Mouse (Mus musculus) skeletal muscle tissue, adult 2 months (tissue): ENCODE results near the gene Phactr4.

ENCODE experiments used
- DNase-seq: peaks from one replicate; pipeline ENCODE4 v3.0.0-alpha.2; 2012; ENCODE audit warnings: low read depth, low spot score

Gene Phactr4

GRCm38 (mm10) chr4:132411322-132412094, 10.8 kb downstream of the Phactr4 start:
- peak; percentile 38 for DNase-seq

DNA sequence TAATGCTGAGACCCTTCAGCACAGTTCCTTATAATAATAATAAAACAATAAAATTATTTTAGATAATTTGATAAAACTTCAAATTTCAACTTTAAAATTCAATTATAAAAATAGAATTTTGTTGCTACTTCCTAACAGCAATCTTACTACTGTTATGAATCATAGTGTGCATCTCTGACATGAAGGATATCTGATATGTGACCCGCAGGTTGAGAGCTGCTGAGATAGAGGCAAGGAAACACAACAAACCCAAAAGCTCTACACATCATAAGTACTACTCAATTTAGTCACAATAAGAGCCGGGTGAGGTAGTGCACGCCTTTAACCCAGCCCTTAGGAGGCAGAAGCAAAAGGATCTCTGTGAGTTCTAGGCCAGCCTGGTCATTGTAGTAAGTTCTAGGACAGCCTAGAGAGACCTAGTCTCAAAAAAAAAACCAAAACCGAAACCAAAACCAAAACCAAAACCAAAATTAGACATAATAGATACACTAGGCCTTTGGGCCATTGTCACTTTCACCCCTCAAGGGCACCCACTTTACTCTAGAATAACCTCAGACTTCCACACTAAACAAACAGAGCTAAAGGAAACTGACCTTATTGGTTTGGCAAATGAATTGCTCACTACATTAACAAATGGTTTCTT, 12.6 kb downstream of the Phactr4 start:
- no peak for DNase-seq

DNA sequence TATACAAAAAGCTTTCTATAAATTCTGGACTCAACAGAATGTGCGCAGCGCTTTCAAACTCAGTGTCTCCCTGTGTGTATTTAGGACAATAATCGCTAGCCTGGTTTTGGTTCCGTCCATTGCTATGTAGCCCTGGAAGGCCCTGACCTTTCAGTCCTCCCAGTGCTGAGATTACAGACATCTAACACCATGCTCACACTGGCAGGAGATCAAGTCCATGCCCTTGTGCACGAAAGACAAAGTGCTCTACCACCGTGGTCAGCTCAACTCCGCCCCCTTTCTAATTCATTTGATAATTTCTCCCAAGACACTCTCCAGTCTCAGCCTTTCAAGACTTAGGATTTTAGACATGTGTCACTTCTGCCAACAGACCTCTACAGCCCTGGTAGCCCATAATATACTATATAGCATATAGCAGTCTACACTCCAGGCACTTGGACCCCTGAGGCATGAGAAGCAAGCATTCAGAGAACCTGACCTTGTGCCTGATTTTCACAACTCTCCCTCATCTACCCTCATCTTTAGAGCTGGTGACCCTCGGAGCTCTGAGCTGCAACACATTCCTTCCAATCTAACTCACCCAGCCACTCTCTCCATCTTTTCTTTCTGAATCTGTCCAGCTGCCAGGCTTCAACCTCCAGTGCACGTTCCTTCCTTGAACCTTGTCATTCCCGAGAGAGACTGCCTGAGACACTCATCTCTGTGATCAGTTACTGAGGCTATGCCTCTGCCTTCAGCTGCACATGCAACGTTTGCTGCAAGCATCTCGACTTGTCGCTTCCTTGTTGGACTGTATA, 15.7 kb downstream of the Phactr4 start:
- peak; percentile 70 for DNase-seq

DNA sequence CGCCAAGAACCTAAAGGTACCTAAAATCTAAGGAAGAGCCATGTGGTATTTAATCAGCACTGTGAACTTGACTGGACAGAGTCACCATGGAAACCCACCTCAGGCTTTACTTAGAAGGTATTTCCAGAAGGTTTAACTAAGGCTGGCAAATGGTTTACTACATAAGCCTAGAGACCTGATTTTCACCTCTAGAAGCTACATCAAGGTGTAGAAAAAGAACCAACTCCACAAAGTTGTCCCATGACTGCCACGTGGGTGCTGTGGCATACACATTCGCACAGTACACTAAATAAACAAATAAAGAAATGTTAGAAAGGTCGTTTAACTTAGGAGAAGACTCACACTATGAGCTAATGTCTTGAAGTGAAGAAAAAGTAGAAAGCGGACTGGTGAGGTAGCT, 17.7 kb downstream of the Phactr4 start:
- no peak for DNase-seq

GRCm38 (mm10) chr4:132403063-132403660, 19.1 kb downstream of the Phactr4 start:
- DNase-seq, result no peak

DNA sequence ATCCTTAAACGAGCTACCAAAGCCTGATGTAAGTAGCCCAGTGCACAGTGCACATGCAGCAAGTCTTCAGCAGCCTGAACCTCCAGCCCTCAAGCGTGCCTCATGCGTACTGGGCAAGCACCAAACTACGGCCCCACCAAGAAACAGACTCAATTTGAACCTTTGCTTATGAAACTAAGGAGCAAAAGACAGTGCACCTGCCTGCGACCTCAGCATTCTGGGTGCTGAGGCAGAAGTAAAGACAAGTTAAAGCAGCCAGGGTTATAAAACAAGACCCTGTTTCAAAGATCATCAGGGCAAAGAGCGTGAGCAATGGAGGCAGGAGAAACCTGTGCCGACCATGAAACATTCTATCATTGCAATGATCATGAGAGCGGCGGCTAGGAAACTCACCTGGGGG, 21.3 kb downstream of the Phactr4 start:
- DNase-seq, result no peak

- no peak for DNase-seq
These were observed 23.4 kb downstream of the Phactr4 start for GRCm38 (mm10) chr4:132398863-132399262.

GRCm38 (mm10) chr4:132398045-132398774, 24.1 kb downstream of the Phactr4 start:
- peak; percentile 50 for DNase-seq

DNA sequence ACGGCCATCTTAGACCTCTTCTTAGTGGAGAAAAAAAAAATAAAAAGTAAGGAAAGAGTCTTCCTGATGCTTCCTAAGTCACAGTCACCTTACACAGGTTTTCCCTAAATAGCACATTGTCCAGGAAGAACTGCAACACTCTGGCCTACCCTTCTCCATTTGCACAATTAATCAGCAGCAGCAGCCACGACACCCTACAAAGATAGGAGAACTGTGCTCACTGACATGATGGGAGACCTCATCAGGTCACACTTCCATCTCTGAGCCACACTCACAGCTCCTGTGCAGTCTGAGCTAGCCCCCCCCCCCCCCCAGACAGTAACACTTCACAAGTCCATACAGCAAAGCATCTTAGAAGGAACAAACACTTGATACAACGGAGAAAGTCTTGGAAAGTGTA, 25.2 kb downstream of the Phactr4 start:
- no peak for DNase-seq

DNA sequence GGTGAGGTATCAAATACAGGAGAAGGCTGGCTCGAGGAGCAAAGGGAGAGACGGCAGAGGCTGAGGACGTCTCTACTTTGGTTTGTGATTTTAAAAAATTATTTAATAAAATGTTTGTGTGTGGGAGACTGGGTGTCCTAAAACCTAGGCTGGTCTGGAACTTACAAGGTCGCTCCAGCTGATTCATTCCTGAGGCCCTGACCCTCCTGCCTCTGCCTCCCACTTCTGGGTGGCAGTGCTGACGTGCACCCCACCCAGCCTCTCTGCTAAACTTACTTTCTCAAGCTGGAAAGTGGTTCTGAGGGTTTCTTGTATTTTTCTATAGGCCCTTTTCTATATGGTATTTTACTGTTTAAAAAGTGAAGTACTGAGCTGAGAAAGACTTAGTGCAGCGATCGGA, 26.0 kb downstream of the Phactr4 start:
- no peak for DNase-seq

DNA sequence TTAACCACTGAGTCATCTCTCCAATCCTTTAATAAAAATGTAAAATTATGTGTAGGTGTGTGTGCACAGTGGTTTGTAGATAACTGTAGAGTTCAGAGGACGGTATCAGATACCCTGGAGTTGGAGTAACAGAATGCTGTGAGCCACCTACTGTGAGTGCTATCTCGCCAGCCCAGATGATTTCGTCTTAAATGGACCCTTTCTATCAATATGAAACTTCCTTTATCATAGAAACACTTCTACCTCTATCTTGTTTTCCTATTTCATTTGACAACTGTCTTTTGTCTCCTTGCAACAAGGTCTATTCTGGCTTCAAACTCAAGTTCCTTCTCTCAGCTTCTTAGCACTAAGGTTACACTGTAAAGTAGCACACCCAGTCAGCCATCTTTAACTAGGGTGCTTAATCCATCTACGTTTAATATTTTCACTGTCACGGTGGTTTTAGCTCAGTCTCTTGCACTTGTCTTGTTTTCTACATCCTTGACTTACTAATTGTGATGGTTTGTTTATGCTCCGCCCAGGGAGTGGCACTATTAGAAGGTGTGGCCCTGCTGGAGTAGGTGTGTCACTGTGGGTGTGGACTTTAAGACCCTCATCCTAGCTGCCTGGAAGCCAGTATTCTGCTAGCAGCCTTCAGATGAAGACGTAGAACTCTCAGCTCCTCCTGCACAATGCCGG, 31.1 kb downstream of the Phactr4 start:
- DNase-seq, result no peak

DNA sequence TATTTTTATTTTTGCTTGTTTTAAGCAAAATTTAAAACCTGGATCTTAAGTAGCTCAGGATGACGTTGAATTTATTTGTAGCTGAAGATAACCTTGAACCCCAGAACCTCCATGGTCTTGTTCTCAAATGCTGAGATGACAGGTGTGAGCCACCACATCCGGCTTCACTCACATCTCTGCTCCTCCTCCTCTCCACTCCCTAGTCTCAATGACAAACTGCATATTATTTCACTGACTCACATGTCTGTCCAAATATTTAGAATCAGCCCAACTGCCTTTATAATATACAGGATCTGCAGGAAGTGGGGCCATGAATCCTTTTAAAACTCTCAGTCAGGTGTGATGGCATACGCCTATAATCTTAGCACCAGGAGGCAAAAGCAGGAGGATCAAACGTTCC, 33.0 kb downstream of the Phactr4 start:
- no peak for DNase-seq

DNA sequence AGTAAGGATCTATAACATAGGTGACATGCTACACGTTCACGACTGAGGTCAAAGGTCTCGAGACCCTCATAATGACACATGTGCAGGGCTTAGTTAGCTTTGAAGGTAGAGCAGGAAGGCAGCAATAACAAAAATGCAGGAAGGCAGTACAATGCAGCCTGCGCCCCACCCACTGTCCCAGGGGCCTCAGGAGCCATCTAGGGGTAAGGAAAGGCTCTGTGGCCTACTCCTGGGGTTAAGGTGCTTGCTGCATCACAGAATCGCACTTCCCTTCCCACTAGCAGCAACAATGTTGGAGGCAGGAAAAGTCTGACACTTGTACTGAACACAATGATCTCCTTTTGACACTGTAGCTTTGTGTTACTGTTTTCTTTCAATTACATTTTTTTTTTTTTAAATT, 34.7 kb downstream of the Phactr4 start:
- DNase-seq, result no peak

- no peak for DNase-seq
These were observed 35.4 kb downstream of the Phactr4 start for GRCm38 (mm10) chr4:132386846-132387245.

DNA sequence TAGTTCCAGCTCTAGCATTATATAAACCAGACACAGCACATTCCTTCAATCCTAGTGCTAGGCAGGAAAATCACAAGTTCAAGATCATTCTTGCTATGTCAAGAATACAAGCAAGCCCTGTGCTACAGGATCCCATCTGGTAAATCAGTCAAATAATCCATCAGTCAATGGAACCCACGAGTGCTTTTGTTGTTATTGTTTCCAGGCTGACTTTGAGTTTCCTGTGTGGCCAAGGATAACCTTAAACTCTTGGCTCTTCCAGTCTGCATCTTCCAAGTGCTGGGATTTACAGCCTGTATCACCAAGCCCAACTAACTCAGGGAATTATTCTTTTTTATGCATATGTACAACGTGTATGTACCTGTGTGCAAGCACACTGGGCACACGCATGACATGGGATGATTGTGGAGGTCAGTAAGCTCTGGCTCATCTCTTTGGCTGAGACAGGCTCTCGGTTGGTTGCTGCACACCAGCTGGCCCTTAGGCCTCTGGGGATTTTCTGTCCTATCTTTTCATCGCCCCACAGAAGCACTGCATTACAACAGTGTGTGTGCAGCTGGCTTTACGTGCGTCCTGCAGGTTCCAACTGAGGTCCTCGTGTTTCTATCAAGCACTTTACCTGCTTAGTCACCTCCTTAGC, 36.4 kb downstream of the Phactr4 start:
- no peak for DNase-seq

DNA sequence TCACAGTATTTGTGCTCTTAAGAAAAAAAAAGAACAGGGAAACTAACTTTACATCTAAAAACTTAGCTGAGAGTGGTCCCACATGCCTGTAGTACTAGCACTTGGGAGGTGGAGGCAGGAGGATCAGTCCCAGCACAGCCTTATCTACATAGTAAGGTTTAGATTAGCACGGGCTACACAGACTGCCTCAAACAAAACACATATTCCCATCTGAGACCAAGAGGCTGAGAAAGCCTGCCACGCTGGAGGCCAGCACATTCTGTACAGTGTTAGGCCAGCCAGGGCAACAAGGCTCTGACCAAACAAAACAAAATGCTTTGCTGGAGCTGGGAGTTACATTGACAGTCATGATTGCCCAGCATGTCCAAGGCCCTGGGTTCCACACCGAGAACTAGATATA, 38.8 kb downstream of the Phactr4 start:
- no peak for DNase-seq

- DNase-seq, result no peak
These were observed 40.0 kb downstream of the Phactr4 start for GRCm38 (mm10) chr4:132382296-132382695.

DNA sequence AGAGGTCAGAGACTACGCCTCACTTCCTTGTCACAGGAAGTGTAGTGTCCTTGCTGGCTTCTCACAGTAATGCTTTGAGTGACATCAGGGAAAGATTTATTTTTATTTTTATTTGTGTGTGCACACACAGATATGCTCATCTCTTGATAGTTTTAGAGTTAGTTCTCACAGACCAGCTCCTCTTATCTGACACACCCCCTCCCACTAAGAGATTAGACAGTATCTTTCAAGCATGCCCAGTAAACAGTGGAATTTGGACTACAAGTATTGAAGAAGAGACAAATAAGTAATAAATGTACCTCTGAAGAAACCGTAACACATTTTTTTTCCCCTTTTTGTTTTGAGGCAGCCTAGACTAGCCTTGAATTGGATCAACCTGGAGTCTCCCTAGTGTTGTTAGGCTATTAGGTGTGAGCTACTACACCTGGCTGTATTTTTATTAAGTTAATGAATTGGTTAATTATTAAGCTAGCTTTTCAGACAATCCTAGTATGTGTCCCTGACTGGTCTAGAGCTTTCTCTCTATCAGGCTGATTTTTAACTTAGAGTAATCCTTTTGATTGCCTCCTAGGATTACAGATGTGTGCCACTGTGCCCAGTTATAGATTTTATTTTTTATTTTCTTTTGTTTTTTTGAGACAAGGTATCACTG, 41.2 kb downstream of the Phactr4 start:
- no peak for DNase-seq

- no peak for DNase-seq
These were observed 48.5 kb downstream of the Phactr4 start for GRCm38 (mm10) chr4:132373820-132374219.
